Mouse (Mus musculus) testis, adult 2 months (tissue): ENCODE data around the gene Med12l.

Experiments
- CTCF ChIP-seq: fragments of 200-500 bp; IDR thresholded peaks from 2 replicates; pipeline ENCODE4 v1.5.1; 2012; ENCODE audit warnings: low read depth, mild to moderate bottlenecking, inconsistent platforms, low read length, moderate library complexity; ENCODE audit not compliant: control insufficient read depth, insufficient read depth, insufficient replicate concordance
- POLR2A ChIP-seq: fragments of 200-500 bp; IDR thresholded peaks from 2 replicates; pipeline ENCODE4 v1.6.1; 2012; ENCODE audit warnings: low read depth, mild to moderate bottlenecking, inconsistent platforms, low read length, moderate library complexity; ENCODE audit not compliant: control insufficient read depth

GRCm38 (mm10) chr3:59015698-59016412, 10.2 kb downstream of the Med12l start:
- no peak for TF ChIP-seq POLR2A
- TF ChIP-seq CTCF = no peak
